Mouse (Mus musculus) layer of hippocampus, postnatal 10 days (tissue): ENCODE data around the gene Xpo6. TPM values are rescaled to one million over a fixed set of nuclear protein-coding genes. Genes with fewer than 3 reads are reported as not detected.
A peak's percentile ranks its signal among the peaks of the same experiment; 100 is the strongest.

Experiments used
- DNase-seq, 2 experiments: peaks; one replicate each; pipeline ENCODE4 v3.0.0; 2021; ENCODE audit warnings: low spot score in 2 of 2
- total RNA-seq, 2 experiments: library from RNA; stranded (reverse); gene quantifications; 2 replicates each; pipeline ENCODE4 v1.2.3; 2021

Gene Xpo6
- total RNA-seq, 2 experiments from 2014 or later = 104 to 106 TPM

- peak in 1 of 2 experiments; percentile 40 for DNase-seq
Measured at GRCm38 (mm10) chr7:126082286-126082741, 118.0 kb downstream of the Xpo6 start, which contains the start of gene Gsg1l. Gene Gsg1l, minus strand, starts transcription at chr7:126082411.

GRCm38 (mm10) chr7:126081727-126082285 is 118.5 kb downstream of the Xpo6 start:
- peak; percentile 33 to 62 for DNase-seq

DNA sequence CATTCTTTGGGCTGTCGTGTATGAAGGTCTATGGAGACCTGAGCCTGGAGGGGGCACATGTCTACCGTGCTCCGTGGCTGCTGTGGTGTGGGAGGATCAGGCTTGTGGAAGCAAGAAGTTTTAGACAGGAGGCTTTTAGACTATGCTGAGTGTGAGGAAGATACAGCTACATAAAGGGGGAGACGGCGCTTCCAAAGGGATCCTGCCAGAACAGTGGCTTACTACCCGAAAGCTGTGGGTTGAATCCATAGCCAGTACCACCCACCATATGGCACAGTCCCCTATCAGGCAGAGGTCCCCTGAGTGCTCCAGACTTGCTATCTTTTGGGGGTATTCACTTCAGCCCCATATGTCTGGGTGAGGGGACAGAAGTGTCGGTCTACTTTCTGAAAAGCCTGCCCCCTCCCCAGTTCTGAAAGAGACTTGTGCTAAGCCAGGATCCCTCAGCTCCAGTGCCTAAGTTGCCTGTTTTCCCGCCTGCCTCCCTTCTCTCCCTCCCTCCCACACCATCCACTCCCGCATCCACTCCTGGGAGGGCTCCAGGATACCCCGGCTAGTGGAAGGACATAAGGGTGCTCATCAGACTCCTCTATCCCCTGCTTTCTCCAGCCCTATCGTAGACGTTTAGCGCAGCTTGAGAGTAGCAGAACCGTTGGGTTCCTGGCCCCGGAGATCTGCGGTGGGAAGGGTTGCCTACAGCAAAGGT is 119.2 kb downstream of the Xpo6 start:
- no peak for DNase-seq

DNA sequence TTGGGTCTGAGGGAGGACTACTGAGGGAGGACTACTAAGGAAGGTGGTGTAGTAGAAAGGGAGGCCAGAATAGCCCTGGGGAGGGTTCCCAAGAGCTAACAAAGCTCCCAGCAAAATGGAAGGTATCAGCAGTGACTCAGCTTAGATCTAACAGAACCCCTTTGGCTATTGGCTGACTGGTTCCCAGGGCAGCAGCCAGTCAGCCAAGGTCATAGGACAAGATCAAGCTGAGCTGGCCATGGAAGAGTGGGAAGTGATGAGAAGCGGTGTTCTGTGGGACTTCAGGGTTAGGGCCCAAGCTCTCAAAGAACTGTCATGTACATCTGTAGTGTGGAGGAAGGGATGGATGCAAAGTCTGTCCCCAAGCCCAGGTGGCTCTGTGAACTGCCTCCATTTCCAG is 123.4 kb downstream of the Xpo6 start:
- no peak for DNase-seq

- DNase-seq = no peak
Measured at GRCm38 (mm10) chr7:126075058-126075457, 125.2 kb downstream of the Xpo6 start.

- DNase-seq = no peak
Measured at GRCm38 (mm10) chr7:126070321-126070720, 130.0 kb downstream of the Xpo6 start.

DNA sequence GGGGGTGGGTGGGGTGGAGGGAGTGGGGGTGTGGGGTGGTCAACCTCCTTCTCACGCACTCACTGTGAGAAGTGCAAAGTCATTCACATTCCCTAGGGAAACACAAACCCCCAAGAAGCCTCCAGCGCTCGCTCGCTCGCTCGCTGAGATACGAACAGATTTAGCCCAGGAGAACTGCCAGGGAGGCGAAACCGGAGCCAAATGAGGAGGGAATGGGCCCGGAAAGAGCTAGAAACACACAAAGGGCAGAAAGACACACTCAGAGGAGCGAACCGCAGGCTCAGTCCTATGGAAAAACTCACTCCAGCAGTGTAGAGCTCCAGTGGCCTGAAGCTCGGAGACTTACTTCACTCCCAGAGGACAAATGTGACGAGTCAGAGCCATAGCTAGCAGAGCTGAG is 133.5 kb downstream of the Xpo6 start:
- peak; percentile 68 to 75 for DNase-seq

GRCm38 (mm10) chr7:126065243-126065876 is 134.9 kb downstream of the Xpo6 start:
- no peak for DNase-seq

- no peak for DNase-seq
Measured at GRCm38 (mm10) chr7:126062228-126062627, 138.1 kb downstream of the Xpo6 start.

GRCm38 (mm10) chr7:126058918-126059317 is 141.4 kb downstream of the Xpo6 start:
- no peak for DNase-seq

DNA sequence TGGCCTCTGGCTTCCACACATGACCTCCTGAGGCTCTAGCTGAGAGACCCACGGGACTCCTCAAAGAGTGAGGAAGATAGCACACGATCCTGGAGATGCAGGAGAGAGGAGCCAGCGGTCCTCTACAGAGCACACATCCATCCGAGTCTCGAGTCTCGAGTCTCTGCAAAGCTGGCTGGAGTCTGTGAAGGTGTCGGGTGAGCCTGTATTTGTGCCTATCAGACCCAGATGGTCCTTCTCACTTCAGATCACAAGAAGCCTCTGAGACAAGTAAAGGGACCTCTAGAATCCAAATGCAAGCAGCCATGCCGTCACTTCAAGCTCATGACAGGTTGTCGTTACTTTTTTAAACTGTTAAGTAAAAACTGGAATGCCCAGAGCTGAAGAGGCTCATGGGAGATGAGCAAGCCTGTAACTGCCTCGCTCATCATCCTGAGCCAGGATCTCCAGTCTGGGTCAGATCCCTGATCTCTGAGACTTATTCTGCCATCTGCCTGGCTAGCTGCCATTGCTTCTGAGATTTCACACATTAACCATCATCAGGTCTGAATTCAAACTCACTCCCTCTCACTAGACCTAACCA is 142.9 kb downstream of the Xpo6 start:
- DNase-seq = no peak

- no peak for DNase-seq
Measured at GRCm38 (mm10) chr7:126054574-126054973, 145.7 kb downstream of the Xpo6 start.

DNA sequence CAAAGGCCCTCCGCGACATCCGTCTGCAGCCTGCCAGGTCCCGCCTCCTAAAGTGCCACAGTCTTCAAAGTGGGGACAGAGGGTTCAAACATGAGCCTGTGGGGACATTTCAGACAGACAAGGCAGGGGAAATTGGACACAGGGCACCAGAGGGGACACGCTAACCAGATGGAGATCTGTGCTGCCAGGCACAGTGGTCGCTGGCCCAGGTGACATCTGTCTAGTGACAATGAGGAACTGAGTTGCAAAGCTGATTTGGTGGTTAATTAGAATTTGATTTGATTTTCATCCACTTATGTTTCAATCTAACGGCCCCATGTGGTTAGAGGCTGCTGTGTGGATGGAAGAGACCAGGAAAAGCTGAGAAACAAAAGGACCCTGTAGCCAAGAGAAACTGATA is 146.7 kb downstream of the Xpo6 start:
- DNase-seq = no peak

- no peak for DNase-seq
Measured at GRCm38 (mm10) chr7:126051910-126052309, 148.4 kb downstream of the Xpo6 start.

Other genes starting within 250 kb of the Xpo6 start
- 10 to 100 TPM; 15.5 to 18.8 TPM for gene Gsg1l, start 118.1 kb downstream of the Xpo6 start, total RNA-seq
- gene Sbk1, start 72.1 kb upstream of the Xpo6 start, total RNA-seq = 100 to 1,000 TPM; 190 to 192 TPM
- 1 to 10 TPM in 1 of 2 experiments, under 1 TPM in 1; 0.73 to 1.8 TPM for gene Lat, start 169.1 kb upstream of the Xpo6 start, total RNA-seq
- gene Spns1, start 176.9 kb upstream of the Xpo6 start, total RNA-seq = 10 to 100 TPM; 78.8 to 91.0 TPM
- gene Nfatc2ip, start 196.2 kb upstream of the Xpo6 start, total RNA-seq = 10 to 100 TPM in 1 of 2 experiments, 1 to 10 TPM in 1; 9.3 to 10.8 TPM
- under 1 TPM in 1 of 2 experiments, not detected in 1; 0.25 TPM for gene Cd19, start 214.4 kb upstream of the Xpo6 start, total RNA-seq
- 10 to 100 TPM; 10.8 to 13.1 TPM for gene Rabep2, start 228.3 kb upstream of the Xpo6 start, total RNA-seq